10 mouse cellular contexts compared by ENCODE assay signal in genomic region chr7:127896384-127896783, GRCm38 (mm10). TPM values are rescaled to one million over a fixed set of nuclear protein-coding genes. Genes with fewer than 3 reads are reported as not detected.
DNase-seq lines count a peak whose midpoint lies in the region; ATAC-seq and TF ChIP-seq lines count a peak whose summit lies in the region.
"Had no signal": no experiment of that assay in that cellular context is flagged by ENCODE, and none has a peak within 500 bp of the region (broad histone marks: within the 10 kb centered on the region; RNA-seq: fewer than 3 reads in every experiment).

No protein-coding gene starts in this region.

- H3K4me1 ChIP-seq in hindbrain, embryonic 14.5 days (replicated peaks; ENCODE audit: control insufficient read depth, insufficient read depth, low read length), result peaks cover 9% of the 10 kb centered on the region
- peaks cover 7% of the 10 kb centered on the region for H3K4me1 ChIP-seq in hindbrain, embryonic 16.5 days (ENCODE audit: control insufficient read depth, insufficient read depth, low read depth, low read length)
- H3K4me1 ChIP-seq in ES-Bruce4 (ENCODE audit: control insufficient read depth, insufficient read depth, low read length), result no peaks in the 10 kb centered on the region
- peaks cover 4% of the 10 kb centered on the region for H3K4me1 ChIP-seq in limb, embryonic 14.5 days (ENCODE audit: control insufficient read depth, insufficient read depth, low read length)

- DNase-seq in hindbrain, embryonic 14.5 days (ENCODE audit: low spot score), result peak; percentile 53
- DNase-seq in c-Kit-positive CD71-negative TER-119-negative erythroid progenitor cells, embryonic 14.5 days (ENCODE audit: low read depth), result peak; percentile 60
- DNase-seq in gastrocnemius, adult 8-10 months (ENCODE audit: low spot score in 2 of 2), result peak; percentile 37 to 57
- peak; percentile 24 for DNase-seq in limb, embryonic 14.5 days (ENCODE audit: low spot score)
- peak; percentile 74 for DNase-seq in retina, postnatal 1 day
- no peak for DNase-seq in MN1 (ENCODE audit: low spot score)

- H3K27ac ChIP-seq in hindbrain, embryonic 14.5 days, result no peak overlapping the region
- H3K27ac ChIP-seq in hindbrain, embryonic 16.5 days (ENCODE audit: low read depth, low read length), result no peak overlapping the region
- no peak overlapping the region for H3K27ac ChIP-seq in ES-Bruce4 (ENCODE audit: insufficient read depth, low read length)
- H3K27ac ChIP-seq in limb, embryonic 14.5 days (replicated peaks; ENCODE audit: low read depth, low read length), result no peak overlapping the region

- no peak overlapping the region for H3K4me3 ChIP-seq in hindbrain, embryonic 14.5 days (replicated peaks; ENCODE audit: low read length)
- no peak overlapping the region for H3K4me3 ChIP-seq in hindbrain, embryonic 16.5 days (ENCODE audit: low read length)
- H3K4me3 ChIP-seq in ES-Bruce4 (ENCODE audit: low read depth, low read length), result peak overlapping the region; percentile 40
- H3K4me3 ChIP-seq in limb, embryonic 14.5 days (replicated peaks; ENCODE audit: low read length), result no peak overlapping the region

- TF ChIP-seq POLR2A in ES-Bruce4 (IDR thresholded peaks at IDR 0.05; ENCODE audit: insufficient read depth, low read length), result no peak
- no peak for TF ChIP-seq POLR2A in limb, embryonic 14.5 days (IDR thresholded peaks at IDR 0.05; ENCODE audit: borderline replicate concordance, extremely low read depth, insufficient read depth, insufficient read length)

- no peak for ATAC-seq in hindbrain, embryonic 14.5 days (ENCODE audit: low FRiP score)
- ATAC-seq in hindbrain, embryonic 16.5 days, result no peak
- no peak for ATAC-seq in limb, embryonic 14.5 days (ENCODE audit: low FRiP score, low read depth)

- peak; percentile 92 for TF ChIP-seq CTCF in ES-Bruce4 (IDR thresholded peaks at IDR 0.05; ENCODE audit: low read depth, low read length)

- peaks cover 17% of the 10 kb centered on the region for H3K36me3 ChIP-seq in hindbrain, embryonic 14.5 days (replicated peaks; ENCODE audit: control insufficient read depth, insufficient read depth)
- H3K36me3 ChIP-seq in hindbrain, embryonic 16.5 days (ENCODE audit: control insufficient read depth, insufficient read depth, low read length), result no peaks in the 10 kb centered on the region
- H3K36me3 ChIP-seq in ES-Bruce4 (ENCODE audit: control insufficient read depth, insufficient read depth, low read length, poor library complexity, severe bottlenecking), result no peaks in the 10 kb centered on the region
- H3K36me3 ChIP-seq in limb, embryonic 14.5 days (ENCODE audit: control insufficient read depth, insufficient read depth, low read length), result peaks cover 22% of the 10 kb centered on the region

- no peak overlapping the region for H3K9ac ChIP-seq in hindbrain, embryonic 14.5 days
- no peak overlapping the region for H3K9ac ChIP-seq in hindbrain, embryonic 16.5 days (ENCODE audit: low read depth, low read length)
- no peak overlapping the region for H3K9ac ChIP-seq in ES-Bruce4 (ENCODE audit: low read depth, poor library complexity, severe bottlenecking)
- H3K9ac ChIP-seq in limb, embryonic 14.5 days (ENCODE audit: low read depth, low read length, severe bottlenecking), result no peak overlapping the region
- H3K9ac ChIP-seq: embryonic facial prominence, embryonic 15.5 days; limb, embryonic 13.5 days had no signal

- no peak overlapping the region for H3K4me2 ChIP-seq in hindbrain, embryonic 14.5 days (replicated peaks)
- H3K4me2 ChIP-seq in hindbrain, embryonic 16.5 days (ENCODE audit: low read length), result no peak overlapping the region
- H3K4me2 ChIP-seq in limb, embryonic 14.5 days (replicated peaks; ENCODE audit: low read depth, low read length, severe bottlenecking), result no peak overlapping the region

- no peak for TF ChIP-seq EP300 in ES-Bruce4 (IDR thresholded peaks at IDR 0.05; ENCODE audit: insufficient read depth, low read depth, low read length)

- WGBS in hindbrain, embryonic 14.5 days, result 65% methylated on average over 13 of the region's 13 CpGs
- WGBS in hindbrain, embryonic 16.5 days, result 61% methylated on average over 13 of the region's 13 CpGs
- 61% methylated on average over 13 of the region's 13 CpGs for WGBS in limb, embryonic 14.5 days

- H3K27me3 ChIP-seq in hindbrain, embryonic 14.5 days (ENCODE audit: control insufficient read depth, insufficient read depth, low read length), result no peaks in the 10 kb centered on the region
- H3K27me3 ChIP-seq in hindbrain, embryonic 16.5 days (replicated peaks; ENCODE audit: control insufficient read depth, insufficient read depth, low read length), result no peaks in the 10 kb centered on the region
- no peaks in the 10 kb centered on the region for H3K27me3 ChIP-seq in ES-Bruce4 (ENCODE audit: control insufficient read depth, insufficient read depth, low read length, poor library complexity, severe bottlenecking)
- no peaks in the 10 kb centered on the region for H3K27me3 ChIP-seq in limb, embryonic 14.5 days (ENCODE audit: control insufficient read depth, insufficient read depth, low read length)
- H3K27me3 ChIP-seq: embryonic facial prominence, embryonic 15.5 days had no signal

- no peaks in the 10 kb centered on the region for H3K9me3 ChIP-seq in hindbrain, embryonic 14.5 days (ENCODE audit: control insufficient read depth, low read length)
- H3K9me3 ChIP-seq in hindbrain, embryonic 16.5 days (ENCODE audit: control insufficient read depth, low read length), result no peaks in the 10 kb centered on the region
- no peaks in the 10 kb centered on the region for H3K9me3 ChIP-seq in ES-Bruce4 (replicated peaks; ENCODE audit: control insufficient read depth, insufficient read depth, low read length, poor library complexity, severe bottlenecking)
- no peaks in the 10 kb centered on the region for H3K9me3 ChIP-seq in limb, embryonic 14.5 days (ENCODE audit: control insufficient read depth, low read length)
- H3K9me3 ChIP-seq: embryonic facial prominence, embryonic 15.5 days; limb, embryonic 13.5 days had no signal

RNA-seq across cellular contexts. Expression of gene Vkorc1, which starts 1.0 kb away (rescaled TPM):
- 71.9 and 81.8 TPM in 2 replicates for polyA plus RNA-seq in hindbrain, embryonic 14.5 days (2014; fragmentation: Nextera tagmentation; extraction: Ambion mirVana)
- polyA plus RNA-seq in hindbrain, embryonic 16.5 days (2015; fragmentation: Nextera tagmentation; extraction: Ambion mirVana), result 70.5 and 75.2 TPM in 2 replicates
- 31.8 and 35.1 TPM in 2 replicates for polyA plus RNA-seq in ES-Bruce4 (2011; ENCODE audit: insufficient read depth, insufficient read length, low read depth, missing spikeins)
- 1 to 10 TPM; 5.3 to 9.9 (median 8.6) TPM for total RNA-seq in gastrocnemius, adult 8-10 months (2022)
- polyA plus RNA-seq in limb, embryonic 14.5 days (2012; rRNA removed), result 242 and 335 TPM in 2 replicates
- polyA plus RNA-seq in limb, embryonic 14.5 days (2014; fragmentation: Nextera tagmentation; extraction: Ambion mirVana), result 244 and 256 TPM in 2 replicates

RNA-seq across cellular contexts. Expression of gene Gm21974, which starts 1.1 kb away (rescaled TPM):
- not detected in 2 replicates for polyA plus RNA-seq in hindbrain, embryonic 14.5 days (2014; fragmentation: Nextera tagmentation; extraction: Ambion mirVana)
- polyA plus RNA-seq in hindbrain, embryonic 16.5 days (2015; fragmentation: Nextera tagmentation; extraction: Ambion mirVana), result not detected in 2 replicates
- polyA plus RNA-seq in ES-Bruce4 (2011; ENCODE audit: insufficient read depth, insufficient read length, low read depth, missing spikeins), result not detected in 2 replicates
- total RNA-seq in gastrocnemius, adult 8-10 months (2022), result not detected
- polyA plus RNA-seq in limb, embryonic 14.5 days (2012; rRNA removed), result not detected in 2 replicates
- polyA plus RNA-seq in limb, embryonic 14.5 days (2014; fragmentation: Nextera tagmentation; extraction: Ambion mirVana), result not detected in 2 replicates
- polyA plus RNA-seq: embryonic facial prominence, embryonic 15.5 days; limb, embryonic 13.5 days had no signal

RNA-seq across cellular contexts. Expression of gene Prss53, which starts 5.6 kb away (rescaled TPM):
- polyA plus RNA-seq in hindbrain, embryonic 14.5 days (2014; fragmentation: Nextera tagmentation; extraction: Ambion mirVana), result 0.83 and 1.1 TPM in 2 replicates
- 0.81 and 0.99 TPM in 2 replicates for polyA plus RNA-seq in hindbrain, embryonic 16.5 days (2015; fragmentation: Nextera tagmentation; extraction: Ambion mirVana)
- 0.46 and 0.67 TPM in 2 replicates for polyA plus RNA-seq in ES-Bruce4 (2011; ENCODE audit: insufficient read depth, insufficient read length, low read depth, missing spikeins)
- total RNA-seq in gastrocnemius, adult 8-10 months (2022), result 1 to 10 TPM; 1.5 to 1.8 (median 1.7) TPM
- 6.9 and 9.6 TPM in 2 replicates for polyA plus RNA-seq in limb, embryonic 14.5 days (2012; rRNA removed)
- 1.3 and 2.0 TPM in 2 replicates for polyA plus RNA-seq in limb, embryonic 14.5 days (2014; fragmentation: Nextera tagmentation; extraction: Ambion mirVana)

RNA-seq across cellular contexts. Expression of gene Bckdk, which starts 7.5 kb away (rescaled TPM):
- 65.5 and 69.2 TPM in 2 replicates for polyA plus RNA-seq in hindbrain, embryonic 14.5 days (2014; fragmentation: Nextera tagmentation; extraction: Ambion mirVana)
- polyA plus RNA-seq in hindbrain, embryonic 16.5 days (2015; fragmentation: Nextera tagmentation; extraction: Ambion mirVana), result 67.1 and 72.5 TPM in 2 replicates
- 77.3 and 81.1 TPM in 2 replicates for polyA plus RNA-seq in ES-Bruce4 (2011; ENCODE audit: insufficient read depth, insufficient read length, low read depth, missing spikeins)
- total RNA-seq in gastrocnemius, adult 8-10 months (2022), result 100 to 1,000 TPM; 163 to 190 (median 180) TPM
- polyA plus RNA-seq in limb, embryonic 14.5 days (2012; rRNA removed), result 67.0 and 94.6 TPM in 2 replicates
- 116 and 122 TPM in 2 replicates for polyA plus RNA-seq in limb, embryonic 14.5 days (2014; fragmentation: Nextera tagmentation; extraction: Ambion mirVana)

RNA-seq across cellular contexts. Expression of gene Kat8, which starts 15.9 kb away (rescaled TPM):
- 42.1 and 46.0 TPM in 2 replicates for polyA plus RNA-seq in hindbrain, embryonic 14.5 days (2014; fragmentation: Nextera tagmentation; extraction: Ambion mirVana)
- polyA plus RNA-seq in hindbrain, embryonic 16.5 days (2015; fragmentation: Nextera tagmentation; extraction: Ambion mirVana), result 42.1 and 42.3 TPM in 2 replicates
- polyA plus RNA-seq in ES-Bruce4 (2011; ENCODE audit: insufficient read depth, insufficient read length, low read depth, missing spikeins), result 43.2 and 47.1 TPM in 2 replicates
- 10 to 100 TPM; 20.8 to 30.8 (median 23.0) TPM for total RNA-seq in gastrocnemius, adult 8-10 months (2022)
- 35.2 and 43.4 TPM in 2 replicates for polyA plus RNA-seq in limb, embryonic 14.5 days (2012; rRNA removed)
- 39.1 and 45.4 TPM in 2 replicates for polyA plus RNA-seq in limb, embryonic 14.5 days (2014; fragmentation: Nextera tagmentation; extraction: Ambion mirVana)
